Mouse (Mus musculus) forebrain, embryonic 11.5 days (tissue): ENCODE results near the gene Trim38. TPM values are rescaled to one million over a fixed set of nuclear protein-coding genes. Genes with fewer than 3 reads are reported as not detected.
A peak's percentile ranks its signal among the peaks of the same experiment; 100 is the strongest.

Source experiments
- ATAC-seq: fragments of 200-750 bp; cut with Nextera tagmentation; replicated peaks from 2 replicates; pipeline ENCODE4 v1.8.0; 2017; ENCODE audit warnings: moderate TSS enrichment; ENCODE audit not compliant: low FRiP score
- DNase-seq: peaks from one replicate; pipeline ENCODE4 v3.0.0-alpha.2; 2017; ENCODE audit warnings: low spot score
- H3K27ac ChIP-seq: fragments of 300-500 bp; sonication (generic); 2 replicates; pipeline ENCODE4 v1.5.1; 2014; ENCODE audit warnings: low read depth, low read length
- H3K27me3 ChIP-seq: fragments of 300-500 bp; sonication (generic); 2 replicates; pipeline ENCODE4 v1.6.1; 2014; ENCODE audit warnings: mild to moderate bottlenecking, low read length, mixed read lengths; ENCODE audit not compliant: control insufficient read depth, insufficient read depth
- H3K36me3 ChIP-seq: fragments of 300-500 bp; sonication (generic); 2 replicates; pipeline ENCODE4 v1.6.1; 2014; ENCODE audit warnings: mild to moderate bottlenecking, low read length, moderate library complexity, mixed read lengths; ENCODE audit not compliant: control insufficient read depth, insufficient read depth
- H3K4me1 ChIP-seq: fragments of 300-500 bp; sonication (generic); replicated peaks from 2 replicates; pipeline ENCODE4 v1.6.1; 2014; ENCODE audit warnings: low read length, mixed read lengths; ENCODE audit not compliant: control insufficient read depth, insufficient read depth
- H3K4me2 ChIP-seq: fragments of 300-500 bp; sonication (generic); 2 replicates; pipeline ENCODE4 v1.6.1; 2014; ENCODE audit warnings: low read depth, mild to moderate bottlenecking, low read length, moderate library complexity, mixed read lengths; ENCODE audit not compliant: severe bottlenecking
- H3K4me3 ChIP-seq: fragments of 300-500 bp; sonication (generic); 2 replicates; pipeline ENCODE4 v1.5.1; 2014; ENCODE audit warnings: low read depth, low read length
- H3K9ac ChIP-seq: fragments of 300-500 bp; sonication (generic); 2 replicates; pipeline ENCODE4 v1.6.1; 2014; ENCODE audit warnings: low read length
- H3K9me3 ChIP-seq: fragments of 300-500 bp; sonication (generic); 2 replicates; pipeline ENCODE4 v1.6.1; 2016; ENCODE audit warnings: low read length, mixed read lengths; ENCODE audit not compliant: control insufficient read depth
- WGBS: fragments of 180-500 bp; shearing (Covaris S2); extraction: QIAGEN DNeasy Blood & Tissue Kit; methylation state at CpG from one replicate; pipeline ENCODE4 v1.1.7; 2014; 5-methylcytosine and 5-hydroxymethylcytosine counted together
- polyA plus RNA-seq: library from polyadenylated mRNA; unstranded; fragments of >200 nt; fragmentation: Nextera tagmentation; extraction: Ambion mirVana; gene quantifications from 2 replicates; pipeline ENCODE4 v1.2.1, GENCODE M21; 2014

Trim38 gene
- polyA plus RNA-seq, 1 experiment from 2014 or later: not detected

DNA sequence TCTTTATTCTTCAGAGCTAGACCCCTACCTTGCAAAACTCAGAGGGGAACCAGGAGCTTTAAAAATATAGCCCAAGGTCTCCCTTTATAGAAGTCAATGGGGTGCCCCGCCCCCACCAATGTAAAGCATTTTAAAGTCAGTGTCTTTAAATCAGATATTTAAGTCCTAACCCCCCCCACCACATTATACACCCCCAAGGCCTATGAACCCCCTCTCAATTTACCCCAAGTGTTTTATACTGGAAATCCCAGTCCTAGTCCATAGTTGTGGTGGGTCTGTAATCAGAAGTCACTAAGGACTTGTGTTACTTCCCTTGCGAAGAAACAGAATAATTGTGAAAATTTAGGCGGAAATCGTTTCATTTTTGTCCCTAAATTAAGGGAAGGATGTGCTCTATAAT is 31.7 kb upstream of the Trim38 start:
- Histone ChIP-seq H3K27ac (peak overlapping the region; percentile 99), H3K4me1 (no peaks in the 10 kb centered on the region; the same call in 1 of the 2 replicates), H3K4me2 (peak overlapping the region; percentile 95), H3K9ac (peak overlapping the region; percentile 89), H3K36me3 (no peaks in the 10 kb centered on the region), H3K27me3 (no peaks in the 10 kb centered on the region), H3K4me3 (peak overlapping the region; percentile 49), H3K9me3 (no peaks in the 10 kb centered on the region)
- WGBS: 25% methylated on average over 4 of the region's 4 CpGs
- DNase-seq (no peak), ATAC-seq (no peak)

DNA sequence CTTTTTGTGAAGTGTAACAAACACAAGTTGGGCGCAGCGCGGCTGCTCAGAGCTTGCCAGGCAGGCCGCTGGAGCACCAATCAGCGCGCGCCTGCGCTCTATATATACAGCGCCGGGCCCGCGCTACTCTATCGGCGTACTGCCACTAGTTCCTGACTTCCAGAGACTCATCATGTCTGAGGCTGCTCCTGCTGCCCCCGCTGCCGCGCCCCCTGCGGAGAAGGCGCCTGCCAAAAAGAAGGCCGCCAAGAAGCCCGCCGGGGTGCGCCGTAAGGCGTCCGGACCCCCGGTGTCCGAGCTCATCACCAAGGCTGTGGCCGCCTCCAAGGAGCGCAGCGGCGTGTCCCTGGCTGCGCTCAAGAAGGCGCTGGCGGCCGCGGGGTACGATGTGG is 31.0 kb upstream of the Trim38 start, which contains the start of gene Hist1h1c:
Gene Hist1h1c (plus strand): TSS at position 132 of the 392 bp plus-strand sequence.
- Histone ChIP-seq H3K4me1 (no peaks in the 10 kb centered on the region; the same call in 1 of the 2 replicates), H3K27ac (peak within 1 kb of the TSS; percentile 99), H3K36me3 (no peaks in the 10 kb centered on the region), H3K27me3 (no peaks in the 10 kb centered on the region), H3K9me3 (no peaks in the 10 kb centered on the region), H3K4me2 (peak within 1 kb of the TSS; percentile 95), H3K4me3 (peak within 1 kb of the TSS; percentile 49), H3K9ac (peak within 1 kb of the TSS; percentile 89)
- WGBS: under 1% methylated on average over 30 of the region's 38 CpGs
- ATAC-seq (peak; percentile 96), DNase-seq (peak; percentile 96)

GRCm38 (mm10) chr13:23739069-23739921 is 30.4 kb upstream of the Trim38 start:
- H3K9me3 ChIP-seq: no peaks in the 10 kb centered on the region
- ATAC-seq (peak; percentile 84), DNase-seq (peak; percentile 95)
- H3K36me3 ChIP-seq: no peaks in the 10 kb centered on the region
- H3K27ac ChIP-seq: peak overlapping the region; percentile 99
- peak overlapping the region; percentile 89 for H3K9ac ChIP-seq
- no peaks in the 10 kb centered on the region for H3K27me3 ChIP-seq
- no peaks in the 10 kb centered on the region; the same call in 1 of the 2 replicates for H3K4me1 ChIP-seq
- H3K4me2 ChIP-seq: peak overlapping the region; percentile 95
- WGBS: under 1% methylated on average over 39 of the region's 39 CpGs
- H3K4me3 ChIP-seq: peak overlapping the region; percentile 49

DNA sequence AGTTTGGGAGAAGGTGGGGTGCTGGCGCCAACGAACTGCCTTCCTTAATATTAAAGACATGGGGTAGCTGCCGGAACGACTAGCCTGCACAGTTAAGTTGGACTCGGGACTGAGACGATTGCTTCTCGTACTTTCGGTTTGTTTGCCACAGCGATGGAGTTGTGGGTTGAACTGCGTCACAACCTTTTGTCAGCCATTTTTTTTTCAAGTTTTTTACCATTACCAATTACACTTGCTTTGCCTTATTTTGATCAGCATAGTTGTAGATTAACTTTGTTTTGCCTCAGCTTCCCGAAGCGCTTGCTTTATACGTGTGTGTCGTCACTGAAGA is 29.8 kb upstream of the Trim38 start:
- peak overlapping the region; percentile 49 for H3K4me3 ChIP-seq
- no peaks in the 10 kb centered on the region; the same call in 1 of the 2 replicates for H3K4me1 ChIP-seq
- no peaks in the 10 kb centered on the region for H3K27me3 ChIP-seq
- peak overlapping the region; percentile 99 for H3K27ac ChIP-seq
- WGBS: 2% methylated on average over 14 of the region's 14 CpGs
- H3K9ac ChIP-seq: peak overlapping the region; percentile 89
- DNase-seq: no peak
- H3K9me3 ChIP-seq: no peaks in the 10 kb centered on the region
- no peak for ATAC-seq
- peak overlapping the region; percentile 95 for H3K4me2 ChIP-seq
- no peaks in the 10 kb centered on the region for H3K36me3 ChIP-seq

DNA sequence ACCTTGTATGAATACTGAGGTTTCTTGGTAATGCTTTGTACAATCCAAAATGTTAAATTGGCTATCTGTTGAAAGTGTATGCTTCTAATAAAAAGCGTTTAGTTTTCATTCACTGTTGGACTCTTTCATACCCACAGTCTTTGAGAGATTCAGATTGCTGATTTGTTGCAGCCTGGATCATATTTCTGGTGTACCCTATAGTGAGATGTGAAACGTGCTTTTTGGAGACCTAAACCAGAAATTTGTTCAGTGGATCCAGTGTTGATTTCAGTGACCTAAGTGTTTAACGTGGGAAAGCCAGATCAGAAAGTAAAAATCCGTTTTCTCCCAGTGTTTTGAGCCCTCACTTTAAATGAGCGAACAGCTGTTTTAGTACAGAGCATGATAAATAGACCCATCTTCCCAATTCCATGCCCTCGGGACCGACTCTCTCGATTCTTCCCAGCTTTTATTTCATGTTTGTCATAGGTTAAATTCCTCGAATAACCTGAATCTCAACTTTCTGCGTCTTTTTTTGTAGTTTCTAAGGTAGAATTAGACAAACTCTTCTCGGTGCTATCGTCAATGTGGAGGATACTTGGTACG is 29.4 kb upstream of the Trim38 start:
- H3K9ac ChIP-seq: peak overlapping the region; percentile 89
- H3K4me1 ChIP-seq: no peaks in the 10 kb centered on the region; the same call in 1 of the 2 replicates
- ATAC-seq (no peak), DNase-seq (no peak)
- H3K4me2 ChIP-seq: peak overlapping the region; percentile 95
- no peaks in the 10 kb centered on the region for H3K27me3 ChIP-seq
- H3K9me3 ChIP-seq: no peaks in the 10 kb centered on the region
- WGBS: 38% methylated on average over 13 of the region's 13 CpGs
- H3K36me3 ChIP-seq: no peaks in the 10 kb centered on the region
- H3K4me3 ChIP-seq: peak overlapping the region; percentile 49
- peak overlapping the region; percentile 99 for H3K27ac ChIP-seq

DNA sequence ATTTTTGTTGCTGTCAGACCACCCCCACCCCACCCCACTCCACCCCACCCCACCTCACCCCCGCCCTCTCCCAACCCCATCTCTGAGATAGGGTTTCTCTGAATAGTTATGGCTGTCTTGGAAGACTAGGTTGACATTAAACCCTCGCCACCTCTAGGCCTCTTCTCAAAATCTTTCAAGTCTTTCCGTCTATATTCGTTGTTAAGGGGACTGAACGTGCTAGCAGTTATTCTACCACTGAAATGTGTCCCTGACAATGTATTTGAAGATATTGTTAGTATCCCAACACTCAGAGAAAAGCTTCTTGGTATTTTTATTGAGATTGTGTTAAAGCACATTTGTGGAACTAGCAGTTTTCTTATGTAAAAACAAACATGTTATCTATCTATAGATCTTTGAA is 28.8 kb upstream of the Trim38 start:
- ATAC-seq (no peak), DNase-seq (no peak)
- Histone ChIP-seq H3K36me3 (no peaks in the 10 kb centered on the region), H3K27me3 (no peaks in the 10 kb centered on the region), H3K4me3 (no peak overlapping the region), H3K9ac (no peak overlapping the region), H3K4me2 (peak overlapping the region; percentile 95; the same call in 1 of the 2 replicates), H3K9me3 (no peaks in the 10 kb centered on the region), H3K27ac (no peak overlapping the region), H3K4me1 (no peaks in the 10 kb centered on the region; the same call in 1 of the 2 replicates)
- WGBS: 71% methylated on average over 5 of the region's 5 CpGs

GRCm38 (mm10) chr13:23742007-23742406 is 27.7 kb upstream of the Trim38 start:
- H3K27ac ChIP-seq: no peak overlapping the region
- H3K27me3 ChIP-seq: no peaks in the 10 kb centered on the region
- no peaks in the 10 kb centered on the region for H3K36me3 ChIP-seq
- H3K4me2 ChIP-seq: no peak overlapping the region
- H3K4me3 ChIP-seq: no peak overlapping the region
- H3K4me1 ChIP-seq: no peaks in the 10 kb centered on the region; the same call in 1 of the 2 replicates
- ATAC-seq (no peak), DNase-seq (no peak)
- H3K9ac ChIP-seq: no peak overlapping the region
- no peaks in the 10 kb centered on the region for H3K9me3 ChIP-seq

GRCm38 (mm10) chr13:23743215-23743614 is 26.5 kb upstream of the Trim38 start:
- Histone ChIP-seq H3K9me3 (no peaks in the 10 kb centered on the region), H3K4me3 (no peak overlapping the region), H3K9ac (no peak overlapping the region), H3K27ac (peak overlapping the region; percentile 47; the same call in 1 of the 2 replicates), H3K36me3 (no peaks in the 10 kb centered on the region), H3K4me1 (no peaks in the 10 kb centered on the region; the same call in 1 of the 2 replicates), H3K4me2 (no peak overlapping the region), H3K27me3 (no peaks in the 10 kb centered on the region)
- WGBS: 87% methylated on average over 5 of the region's 5 CpGs
- ATAC-seq (no peak), DNase-seq (no peak)
